Mouse (Mus musculus): Measurements from ENCODE around the gene Rpl28. TPM values are rescaled to one million over a fixed set of nuclear protein-coding genes. Genes with fewer than 3 reads are reported as not detected.
"Not testable (repeated sequence)": the region's sequence is repeated elsewhere in the genome, so short reads cannot be mapped to it uniquely, and the experiment has no call there.

Rpl28 gene
- polyA plus RNA-seq, 1 experiment from 2014 or later: 162 TPM

DNA sequence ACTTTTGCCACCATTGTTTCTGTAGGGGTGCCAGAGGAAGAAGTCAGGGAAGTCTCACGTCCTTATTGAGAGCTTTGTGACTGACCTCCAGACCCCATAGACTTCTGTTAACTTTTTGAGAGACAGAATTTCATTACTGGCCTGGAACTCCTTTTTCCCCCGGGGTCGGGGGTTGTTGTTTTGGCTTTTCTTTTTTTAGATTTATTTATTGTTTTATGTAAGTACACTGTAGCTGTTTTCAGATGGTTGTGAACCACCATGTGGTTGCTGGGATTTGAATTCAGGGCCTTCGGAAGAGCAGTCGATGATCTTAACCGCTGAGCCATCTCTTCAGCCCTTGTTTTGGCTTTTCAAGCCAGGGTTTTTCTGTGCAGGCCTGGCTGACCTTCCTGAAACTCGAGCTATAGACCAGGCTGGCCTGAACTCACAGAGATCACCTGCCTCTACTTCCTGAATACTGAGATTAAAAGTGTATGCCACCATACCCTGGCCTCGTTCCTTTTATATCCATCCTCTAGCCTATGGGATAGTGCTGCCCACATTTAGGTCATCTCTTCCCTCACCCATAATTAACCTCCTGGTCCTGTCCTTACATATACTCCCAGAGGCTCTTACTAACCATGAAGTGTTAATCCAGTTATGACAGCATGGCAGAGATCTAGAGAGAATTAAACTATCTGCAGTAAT, 20.6 kb downstream of the Rpl28 start:
- Histone ChIP-seq H3K27me3 (ENCODE audit: control insufficient read depth, insufficient read depth, low read depth, low read length) (no peaks in the 10 kb centered on the region), H3K4me2 (ENCODE audit: low read depth, low read length) (peak overlapping the region; percentile 67), H3K4me1 (ENCODE audit: control insufficient read depth, low read depth, low read length) (peaks cover 26% of the 10 kb centered on the region), H3K27ac (ENCODE audit: low read length) (peak overlapping the region; percentile 96), H3K36me3 (ENCODE audit: control insufficient read depth, insufficient read depth) (peaks cover 26% of the 10 kb centered on the region), H3K9me3 (replicated peaks; ENCODE audit: control insufficient read depth, low read length) (no peaks in the 10 kb centered on the region), H3K9ac (ENCODE audit: low read depth, low read length) (peak overlapping the region; percentile 56), H3K4me3 (ENCODE audit: low read depth, low read length) (peak overlapping the region; percentile 99)
- ATAC-seq (ENCODE audit: low read depth): no peak
- 13% methylated on average over 8 of the region's 8 CpGs for WGBS (ENCODE audit: insufficient replicate concordance)

DNA sequence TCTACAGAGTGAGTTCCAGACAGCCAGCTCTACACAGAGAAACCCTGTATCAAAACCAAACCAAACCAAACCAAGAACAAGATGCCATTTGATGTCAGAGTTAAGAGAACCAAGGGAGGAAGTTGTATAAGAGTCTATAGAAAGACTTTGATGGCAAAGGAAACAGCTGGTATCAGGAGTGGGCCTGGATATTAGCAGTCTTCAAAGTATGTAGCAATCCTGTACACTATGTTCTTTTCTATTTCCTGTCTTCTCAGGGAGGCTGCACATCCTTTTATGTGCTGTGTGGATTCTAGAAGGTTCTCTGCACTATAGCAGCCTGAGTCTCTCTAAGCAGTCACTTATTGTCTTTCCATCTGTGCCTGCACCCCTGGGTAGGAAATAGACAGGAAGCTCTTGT, 23.9 kb downstream of the Rpl28 start:
- Histone ChIP-seq H3K36me3 (ENCODE audit: control insufficient read depth, insufficient read depth) (no peaks in the 10 kb centered on the region), H3K9me3 (replicated peaks; ENCODE audit: control insufficient read depth, low read length) (no peaks in the 10 kb centered on the region), H3K4me2 (ENCODE audit: low read depth, low read length) (no peak overlapping the region), H3K4me3 (ENCODE audit: low read depth, low read length) (no peak overlapping the region), H3K27ac (ENCODE audit: low read length) (no peak overlapping the region), H3K9ac (ENCODE audit: low read depth, low read length) (no peak overlapping the region), H3K27me3 (ENCODE audit: control insufficient read depth, insufficient read depth, low read depth, low read length) (no peaks in the 10 kb centered on the region), H3K4me1 (ENCODE audit: control insufficient read depth, low read depth, low read length) (peaks cover 5% of the 10 kb centered on the region)
- ATAC-seq (ENCODE audit: low read depth): no peak

DNA sequence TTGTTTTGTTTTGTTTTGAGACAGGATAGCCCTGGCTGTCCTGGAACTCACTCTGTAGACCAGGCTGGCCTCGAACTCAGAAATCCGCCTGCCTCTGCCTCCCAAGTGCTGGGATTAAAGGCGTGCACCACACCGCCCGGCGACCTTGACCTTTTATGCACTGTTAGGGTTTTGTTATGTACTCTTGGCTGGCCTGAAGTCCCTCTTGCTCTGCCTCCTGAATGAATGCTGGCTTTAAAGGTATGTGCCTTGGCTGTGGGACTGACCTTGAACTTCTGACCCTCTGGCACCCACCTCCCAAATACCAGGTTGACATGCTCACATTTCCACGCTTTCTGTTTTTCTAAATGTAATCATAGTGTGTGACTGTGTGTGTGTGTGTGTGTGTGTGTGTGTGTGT, 28.3 kb downstream of the Rpl28 start:
- H3K36me3 ChIP-seq (ENCODE audit: control insufficient read depth, insufficient read depth); ATAC-seq (ENCODE audit: low read depth): not testable (repeated sequence)
- WGBS (ENCODE audit: insufficient replicate concordance): 74% methylated on average over 7 of the region's 7 CpGs

DNA sequence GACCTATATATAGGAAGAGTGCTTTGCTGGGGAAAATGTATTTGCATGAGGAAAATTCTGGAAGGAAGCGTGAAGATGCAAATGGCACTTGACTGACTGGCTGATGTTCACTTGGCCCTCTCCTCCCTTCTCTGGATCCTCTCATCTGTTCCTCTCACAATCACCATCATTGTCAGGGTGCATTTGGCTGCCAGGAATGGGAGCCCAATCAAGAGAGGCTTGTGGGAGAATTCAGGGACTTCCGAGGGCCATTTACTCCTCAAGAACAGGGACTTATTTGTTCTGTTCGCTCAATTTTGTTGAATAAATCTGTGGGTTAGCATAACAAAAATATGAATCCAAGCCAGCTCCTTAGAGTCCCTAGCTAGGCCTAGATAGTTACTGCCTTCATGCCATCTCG, 29.0 kb downstream of the Rpl28 start:
- Histone ChIP-seq H3K4me2 (ENCODE audit: low read depth, low read length) (no peak overlapping the region), H3K27ac (ENCODE audit: low read length) (no peak overlapping the region), H3K9ac (ENCODE audit: low read depth, low read length) (no peak overlapping the region), H3K27me3 (ENCODE audit: control insufficient read depth, insufficient read depth, low read depth, low read length) (no peaks in the 10 kb centered on the region), H3K9me3 (replicated peaks; ENCODE audit: control insufficient read depth, low read length) (no peaks in the 10 kb centered on the region), H3K36me3 (ENCODE audit: control insufficient read depth, insufficient read depth) (no peaks in the 10 kb centered on the region), H3K4me1 (ENCODE audit: control insufficient read depth, low read depth, low read length) (no peaks in the 10 kb centered on the region), H3K4me3 (ENCODE audit: low read depth, low read length) (no peak overlapping the region)
- no peak for ATAC-seq (ENCODE audit: low read depth)
- 62% methylated on average over 4 of the region's 4 CpGs for WGBS (ENCODE audit: insufficient replicate concordance)

More for the DNA sequence above, 28.3 kb downstream of the Rpl28 start:
- H3K9me3 ChIP-seq (replicated peaks; ENCODE audit: control insufficient read depth, low read length); H3K9ac ChIP-seq (ENCODE audit: low read depth, low read length); H3K27ac ChIP-seq (ENCODE audit: low read length); H3K4me1 ChIP-seq (ENCODE audit: control insufficient read depth, low read depth, low read length); H3K27me3 ChIP-seq (ENCODE audit: control insufficient read depth, insufficient read depth, low read depth, low read length); H3K4me3 ChIP-seq (ENCODE audit: low read depth, low read length); H3K4me2 ChIP-seq (ENCODE audit: low read depth, low read length): not testable (repeated sequence)

DNA sequence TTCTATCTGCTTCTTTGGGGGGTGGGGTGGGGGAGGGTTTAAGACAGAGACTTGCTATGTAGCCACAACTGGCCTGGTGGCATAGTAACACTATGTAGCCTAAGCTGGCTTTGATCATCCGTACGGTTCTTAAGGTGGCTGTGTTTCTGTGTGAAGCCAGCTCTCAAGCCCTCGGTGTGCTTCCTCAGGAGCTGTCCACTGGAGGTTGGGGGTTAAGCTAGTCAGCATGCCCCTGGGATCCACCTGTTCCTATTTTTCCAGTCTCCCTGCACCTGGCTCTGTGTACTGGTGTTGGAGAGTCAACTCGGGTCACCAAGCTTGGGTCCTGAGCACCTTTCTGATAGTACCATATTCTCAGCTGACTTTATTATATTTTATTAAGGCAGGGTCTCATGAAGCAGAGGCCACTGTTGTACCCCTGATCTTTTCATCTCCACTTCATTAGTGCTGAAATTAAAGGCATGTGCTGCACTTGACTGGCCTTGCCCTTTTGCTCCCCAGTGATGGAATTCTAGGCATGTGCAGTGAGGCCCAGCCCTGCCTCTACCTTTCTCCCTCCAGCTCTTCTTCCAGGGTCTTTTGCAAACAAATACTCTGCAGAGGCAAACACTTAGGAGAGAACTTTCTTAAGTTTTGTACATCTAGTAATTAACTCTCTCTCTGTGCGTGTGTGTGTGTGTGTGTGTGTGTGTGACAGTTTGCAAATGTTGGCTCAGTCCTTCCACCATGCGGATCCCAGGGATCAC, 29.7 kb downstream of the Rpl28 start:
- H3K9me3 ChIP-seq (replicated peaks; ENCODE audit: control insufficient read depth, low read length): no peaks in the 10 kb centered on the region
- no peak overlapping the region for H3K4me2 ChIP-seq (ENCODE audit: low read depth, low read length)
- no peaks in the 10 kb centered on the region for H3K4me1 ChIP-seq (ENCODE audit: control insufficient read depth, low read depth, low read length)
- H3K27me3 ChIP-seq (ENCODE audit: control insufficient read depth, insufficient read depth, low read depth, low read length): no peaks in the 10 kb centered on the region
- H3K9ac ChIP-seq (ENCODE audit: low read depth, low read length): no peak overlapping the region
- H3K36me3 ChIP-seq (ENCODE audit: control insufficient read depth, insufficient read depth): no peaks in the 10 kb centered on the region
- WGBS (ENCODE audit: insufficient replicate concordance): 64% methylated on average over 6 of the region's 6 CpGs
- H3K4me3 ChIP-seq (ENCODE audit: low read depth, low read length): no peak overlapping the region
- no peak overlapping the region for H3K27ac ChIP-seq (ENCODE audit: low read length)
- no peak for ATAC-seq (ENCODE audit: low read depth)

DNA sequence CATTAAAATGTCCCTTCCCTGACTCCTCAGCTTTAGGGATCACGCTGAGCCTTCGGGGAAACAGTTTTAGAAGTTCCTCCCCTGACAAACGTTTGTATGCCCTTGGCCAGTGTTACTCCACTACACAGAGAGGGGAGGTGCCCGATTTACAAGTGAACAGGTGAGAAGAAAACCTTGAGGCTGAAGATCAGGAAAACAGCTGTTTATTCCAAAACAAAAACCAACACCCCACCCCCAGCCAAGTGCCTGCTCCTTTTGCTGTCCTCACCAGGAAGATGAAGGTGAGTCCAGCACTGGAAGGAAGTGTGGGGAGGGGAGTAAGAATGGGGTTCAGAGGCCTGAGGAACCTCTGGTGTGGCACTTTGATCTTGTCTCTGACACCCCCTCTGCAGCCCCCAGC, 32.7 kb downstream of the Rpl28 start:
- no peak for ATAC-seq (ENCODE audit: low read depth)
- H3K27me3 ChIP-seq (ENCODE audit: control insufficient read depth, insufficient read depth, low read depth, low read length): peaks cover 6% of the 10 kb centered on the region
- no peaks in the 10 kb centered on the region for H3K36me3 ChIP-seq (ENCODE audit: control insufficient read depth, insufficient read depth)
- WGBS (ENCODE audit: insufficient replicate concordance): 30% methylated on average over 4 of the region's 4 CpGs
- no peak overlapping the region for H3K27ac ChIP-seq (ENCODE audit: low read length)
- no peaks in the 10 kb centered on the region for H3K4me1 ChIP-seq (ENCODE audit: control insufficient read depth, low read depth, low read length)
- H3K9ac ChIP-seq (ENCODE audit: low read depth, low read length): no peak overlapping the region
- H3K4me3 ChIP-seq (ENCODE audit: low read depth, low read length): no peak overlapping the region
- no peak overlapping the region for H3K4me2 ChIP-seq (ENCODE audit: low read depth, low read length)
- H3K9me3 ChIP-seq (replicated peaks; ENCODE audit: control insufficient read depth, low read length): no peaks in the 10 kb centered on the region

DNA sequence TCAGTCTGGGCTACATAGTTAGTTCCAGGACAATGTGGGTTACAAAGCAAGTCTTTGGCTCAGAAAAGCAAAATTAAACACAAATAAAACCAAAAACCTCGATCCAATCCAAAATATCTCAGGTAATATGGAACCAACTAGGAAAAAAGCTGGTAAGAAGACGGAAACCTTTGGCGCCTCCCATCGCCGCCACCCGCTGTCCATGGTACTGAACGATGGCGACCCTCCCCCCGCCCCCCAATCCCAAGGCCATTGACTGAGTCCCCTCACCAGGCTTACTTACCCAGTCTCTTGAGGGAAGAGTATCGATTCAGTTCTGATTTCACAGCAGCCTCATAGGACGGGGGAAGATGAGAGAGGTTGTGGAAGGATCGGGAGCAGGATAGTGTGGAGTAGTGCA, 37.8 kb downstream of the Rpl28 start:
- H3K4me1 ChIP-seq (ENCODE audit: control insufficient read depth, low read depth, low read length): no peaks in the 10 kb centered on the region
- no peak overlapping the region for H3K27ac ChIP-seq (ENCODE audit: low read length)
- ATAC-seq (ENCODE audit: low read depth): no peak
- no peak overlapping the region for H3K9ac ChIP-seq (ENCODE audit: low read depth, low read length)
- no peaks in the 10 kb centered on the region for H3K9me3 ChIP-seq (replicated peaks; ENCODE audit: control insufficient read depth, low read length)
- no peak overlapping the region for H3K4me3 ChIP-seq (ENCODE audit: low read depth, low read length)
- H3K36me3 ChIP-seq (ENCODE audit: control insufficient read depth, insufficient read depth): no peaks in the 10 kb centered on the region
- H3K4me2 ChIP-seq (ENCODE audit: low read depth, low read length): no peak overlapping the region
- peaks cover 33% of the 10 kb centered on the region for H3K27me3 ChIP-seq (ENCODE audit: control insufficient read depth, insufficient read depth, low read depth, low read length)
- 6% methylated on average over 12 of the region's 12 CpGs for WGBS (ENCODE audit: insufficient replicate concordance)

DNA sequence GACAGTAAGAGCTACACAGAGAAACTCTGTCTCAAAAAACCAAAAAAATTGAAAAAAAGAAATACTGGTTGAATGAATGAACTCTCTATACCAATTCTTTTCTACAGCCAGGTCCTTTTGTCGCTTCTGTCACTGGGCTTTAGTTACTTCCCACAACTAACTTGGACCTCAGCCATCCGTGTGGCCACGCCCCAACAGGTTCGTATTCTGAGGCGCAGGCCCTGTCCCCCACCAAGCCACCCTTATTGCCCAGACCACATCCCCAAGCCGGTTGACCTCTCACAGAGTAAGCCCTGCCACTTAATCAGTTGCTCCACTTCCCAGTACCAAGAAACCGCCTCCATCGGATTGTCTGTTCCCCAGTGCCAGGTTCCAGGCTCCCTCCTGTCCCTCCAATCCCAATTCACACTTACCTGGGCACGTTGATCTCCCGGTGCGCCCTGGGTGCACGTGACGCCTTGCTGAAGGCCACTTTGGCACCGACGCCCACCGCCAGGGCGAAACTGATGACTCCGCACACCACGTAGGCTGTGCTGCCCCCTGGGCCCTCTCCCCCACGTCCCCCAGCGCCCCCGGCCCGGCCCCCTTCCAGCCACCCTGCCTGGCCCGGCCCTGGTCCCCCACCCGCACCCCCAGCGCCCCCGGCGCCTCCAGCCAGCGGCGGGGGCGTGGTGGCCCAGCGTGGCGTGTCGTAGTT, 43.1 kb downstream of the Rpl28 start:
- H3K36me3 ChIP-seq (ENCODE audit: control insufficient read depth, insufficient read depth): no peaks in the 10 kb centered on the region
- no peaks in the 10 kb centered on the region for H3K9me3 ChIP-seq (replicated peaks; ENCODE audit: control insufficient read depth, low read length)
- peaks cover 62% of the 10 kb centered on the region for H3K27me3 ChIP-seq (ENCODE audit: control insufficient read depth, insufficient read depth, low read depth, low read length)
- no peak overlapping the region for H3K27ac ChIP-seq (ENCODE audit: low read length)
- 3% methylated on average over 31 of the region's 34 CpGs for WGBS (ENCODE audit: insufficient replicate concordance)
- H3K9ac ChIP-seq (ENCODE audit: low read depth, low read length): no peak overlapping the region
- no peak for ATAC-seq (ENCODE audit: low read depth)
- H3K4me3 ChIP-seq (ENCODE audit: low read depth, low read length): peak overlapping the region; percentile 37
- H3K4me1 ChIP-seq (ENCODE audit: control insufficient read depth, low read depth, low read length): no peaks in the 10 kb centered on the region; the same call in 1 of the 2 replicates
- peak overlapping the region; percentile 56 for H3K4me2 ChIP-seq (ENCODE audit: low read depth, low read length)

DNA sequence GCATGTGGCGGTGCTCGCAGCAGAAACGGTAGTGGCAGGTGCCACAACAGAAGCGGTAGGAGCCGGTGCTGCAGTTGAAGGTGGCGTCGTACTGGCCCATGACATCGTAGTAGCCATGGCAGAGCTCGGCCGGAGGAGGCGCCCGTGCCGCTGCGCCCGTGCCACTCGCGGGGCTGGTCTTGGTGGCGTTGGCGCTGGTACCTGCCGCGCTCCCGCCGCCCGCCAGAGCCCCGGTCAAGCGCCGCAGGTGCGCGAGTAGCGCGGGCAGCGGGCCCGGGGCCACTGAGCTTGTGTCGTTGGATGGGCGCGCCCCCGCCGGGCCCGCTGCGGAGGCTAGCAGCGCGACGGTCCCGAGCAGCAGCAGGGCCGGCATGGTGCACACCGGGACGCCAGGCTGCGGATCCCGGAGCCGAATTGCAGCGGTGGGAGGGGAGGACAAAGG, 43.7 kb downstream of the Rpl28 start:
- Histone ChIP-seq H3K36me3 (ENCODE audit: control insufficient read depth, insufficient read depth) (no peaks in the 10 kb centered on the region), H3K4me3 (ENCODE audit: low read depth, low read length) (peak overlapping the region; percentile 37), H3K27ac (ENCODE audit: low read length) (no peak overlapping the region), H3K4me2 (ENCODE audit: low read depth, low read length) (peak overlapping the region; percentile 56), H3K9me3 (replicated peaks; ENCODE audit: control insufficient read depth, low read length) (no peaks in the 10 kb centered on the region), H3K9ac (ENCODE audit: low read depth, low read length) (no peak overlapping the region), H3K27me3 (ENCODE audit: control insufficient read depth, insufficient read depth, low read depth, low read length) (peaks cover 63% of the 10 kb centered on the region), H3K4me1 (ENCODE audit: control insufficient read depth, low read depth, low read length) (no peaks in the 10 kb centered on the region; the same call in 1 of the 2 replicates)
- ATAC-seq (ENCODE audit: low read depth): 0 out of 2 replicates have a peak, but pooled peaks have one; percentile 39
- under 1% methylated on average over 51 of the region's 51 CpGs for WGBS (ENCODE audit: insufficient replicate concordance)
